Mouse (Mus musculus): Measurements from ENCODE around the gene Olfr157.

Gene Olfr157

GRCm38 (mm10) chr4:43840101-43840500, at the start of gene Olfr157:
Olfr157 (minus strand) TSS chr4:43840201.
- no peak for DNase-seq (ENCODE audit: low spot score in 2 of 2)

- DNase-seq (ENCODE audit: low spot score in 2 of 2) = no peak
Observed at GRCm38 (mm10) chr4:43884196-43884595, 44.2 kb upstream of the Olfr157 start.

- no peak for DNase-seq (ENCODE audit: low spot score in 2 of 2)
Observed at GRCm38 (mm10) chr4:43879566-43879965, 39.6 kb upstream of the Olfr157 start.

GRCm38 (mm10) chr4:43878121-43878776, 38.2 kb upstream of the Olfr157 start:
- no peak for DNase-seq (ENCODE audit: low spot score in 2 of 2)

GRCm38 (mm10) chr4:43877230-43877629, 37.2 kb upstream of the Olfr157 start:
- DNase-seq (ENCODE audit: low spot score in 2 of 2) = no peak

- no peak for DNase-seq (ENCODE audit: low spot score in 2 of 2)
Observed at GRCm38 (mm10) chr4:43875919-43876411, 36.0 kb upstream of the Olfr157 start.

- DNase-seq (ENCODE audit: low spot score in 2 of 2) = peak; percentile 66 to 82
Observed at GRCm38 (mm10) chr4:43875160-43875918, 35.3 kb upstream of the Olfr157 start, which contains the start of gene Reck. Reck (plus strand) TSS chr4:43875530.

GRCm38 (mm10) chr4:43874501-43874900, 34.5 kb upstream of the Olfr157 start:
- DNase-seq (ENCODE audit: low spot score in 2 of 2) = no peak

GRCm38 (mm10) chr4:43869821-43870220, 29.8 kb upstream of the Olfr157 start:
- no peak for DNase-seq (ENCODE audit: low spot score in 2 of 2)

GRCm38 (mm10) chr4:43863298-43863697, 23.3 kb upstream of the Olfr157 start:
- DNase-seq (ENCODE audit: low spot score in 2 of 2) = no peak

- peak; percentile 27 to 68 for DNase-seq (ENCODE audit: low spot score in 2 of 2)
Observed at GRCm38 (mm10) chr4:43860744-43861519, 20.9 kb upstream of the Olfr157 start.

- DNase-seq (ENCODE audit: low spot score in 2 of 2) = no peak
Observed at GRCm38 (mm10) chr4:43859886-43860285, 19.9 kb upstream of the Olfr157 start.

- no peak for DNase-seq (ENCODE audit: low spot score in 2 of 2)
Observed at GRCm38 (mm10) chr4:43854101-43854500, 14.1 kb upstream of the Olfr157 start.

GRCm38 (mm10) chr4:43851265-43851664, 11.3 kb upstream of the Olfr157 start, which contains the start of gene Olfr155:
Olfr155 (plus strand) TSS chr4:43851565.
- no peak for DNase-seq (ENCODE audit: low spot score in 2 of 2)

- DNase-seq (ENCODE audit: low spot score in 2 of 2) = no peak
Observed at GRCm38 (mm10) chr4:43838326-43838725, 1.7 kb downstream of the Olfr157 start.

GRCm38 (mm10) chr4:43834749-43835148, 5.3 kb downstream of the Olfr157 start:
- no peak for DNase-seq (ENCODE audit: low spot score in 2 of 2)

- DNase-seq (ENCODE audit: low spot score in 2 of 2) = no peak
Observed at GRCm38 (mm10) chr4:43833752-43834151, 6.2 kb downstream of the Olfr157 start.

GRCm38 (mm10) chr4:43832031-43832430, 8.0 kb downstream of the Olfr157 start:
- DNase-seq (ENCODE audit: low spot score in 2 of 2) = no peak

- DNase-seq (ENCODE audit: low spot score in 2 of 2) = no peak
Observed at GRCm38 (mm10) chr4:43828806-43829205, 11.2 kb downstream of the Olfr157 start.

GRCm38 (mm10) chr4:43823845-43824337, 16.1 kb downstream of the Olfr157 start, which contains the start of gene Olfr156:
Olfr156 (minus strand) TSS chr4:43823895.
- DNase-seq (ENCODE audit: low spot score in 2 of 2) = no peak

- DNase-seq (ENCODE audit: low spot score in 2 of 2) = no peak
Observed at GRCm38 (mm10) chr4:43822896-43823550, 17.0 kb downstream of the Olfr157 start.
